Mouse (Mus musculus): ENCODE results near the gene Adgrl4. TPM values are rescaled to one million over a fixed set of nuclear protein-coding genes. Genes with fewer than 3 reads are reported as not detected.

The Adgrl4 gene
- polyA plus RNA-seq, 1 experiment from 2014 or later = 5.0 TPM

GRCm38 (mm10) chr3:151424326-151425207 lies 13.1 kb upstream of the Adgrl4 start:
- Histone ChIP-seq H3K9ac (ENCODE audit: low read depth, low read length) (no peak overlapping the region), H3K4me2 (ENCODE audit: low read depth, low read length) (no peak overlapping the region), H3K4me3 (ENCODE audit: low read depth, low read length) (no peak overlapping the region), H3K4me1 (ENCODE audit: control insufficient read depth, low read depth, low read length) (no peaks in the 10 kb centered on the region), H3K27me3 (ENCODE audit: control insufficient read depth, insufficient read depth, low read depth, low read length) (no peaks in the 10 kb centered on the region), H3K36me3 (ENCODE audit: control insufficient read depth, insufficient read depth) (no peaks in the 10 kb centered on the region), H3K27ac (ENCODE audit: low read length) (no peak overlapping the region), H3K9me3 (replicated peaks; ENCODE audit: control insufficient read depth, low read length) (no peaks in the 10 kb centered on the region)
- peak; percentile 50; the same call in 1 of the 2 replicates for ATAC-seq (ENCODE audit: low read depth)
- WGBS (ENCODE audit: insufficient replicate concordance) = 37% methylated on average over 9 of the region's 9 CpGs

- no peaks in the 10 kb centered on the region for H3K36me3 ChIP-seq (ENCODE audit: control insufficient read depth, insufficient read depth)
- no peak overlapping the region for H3K9ac ChIP-seq (ENCODE audit: low read depth, low read length)
- H3K4me2 ChIP-seq (ENCODE audit: low read depth, low read length) = no peak overlapping the region
- no peak overlapping the region for H3K4me3 ChIP-seq (ENCODE audit: low read depth, low read length)
- H3K9me3 ChIP-seq (replicated peaks; ENCODE audit: control insufficient read depth, low read length) = no peaks in the 10 kb centered on the region
- no peak for ATAC-seq (ENCODE audit: low read depth)
- no peaks in the 10 kb centered on the region for H3K4me1 ChIP-seq (ENCODE audit: control insufficient read depth, low read depth, low read length)
- H3K27me3 ChIP-seq (ENCODE audit: control insufficient read depth, insufficient read depth, low read depth, low read length) = no peaks in the 10 kb centered on the region
- H3K27ac ChIP-seq (ENCODE audit: low read length) = no peak overlapping the region
- 73% methylated on average over 3 of the region's 3 CpGs for WGBS (ENCODE audit: insufficient replicate concordance)
Measured at GRCm38 (mm10) chr3:151430106-151430505, 7.6 kb upstream of the Adgrl4 start.

- Histone ChIP-seq H3K9me3 (replicated peaks; ENCODE audit: control insufficient read depth, low read length) (no peaks in the 10 kb centered on the region), H3K4me3 (ENCODE audit: low read depth, low read length) (no peak overlapping the region), H3K9ac (ENCODE audit: low read depth, low read length) (no peak overlapping the region), H3K4me2 (ENCODE audit: low read depth, low read length) (no peak overlapping the region), H3K4me1 (ENCODE audit: control insufficient read depth, low read depth, low read length) (no peaks in the 10 kb centered on the region), H3K27me3 (ENCODE audit: control insufficient read depth, insufficient read depth, low read depth, low read length) (no peaks in the 10 kb centered on the region), H3K27ac (ENCODE audit: low read length) (no peak overlapping the region), H3K36me3 (ENCODE audit: control insufficient read depth, insufficient read depth) (no peaks in the 10 kb centered on the region)
- 32% methylated on average over 2 of the region's 2 CpGs for WGBS (ENCODE audit: insufficient replicate concordance)
- no peak for ATAC-seq (ENCODE audit: low read depth)
Measured at GRCm38 (mm10) chr3:151431507-151431906, 6.2 kb upstream of the Adgrl4 start.

- WGBS (ENCODE audit: insufficient replicate concordance) = 22% methylated on average over 5 of the region's 5 CpGs
- H3K4me2 ChIP-seq (ENCODE audit: low read depth, low read length) = no peak overlapping the region
- H3K36me3 ChIP-seq (ENCODE audit: control insufficient read depth, insufficient read depth) = no peaks in the 10 kb centered on the region
- H3K4me1 ChIP-seq (ENCODE audit: control insufficient read depth, low read depth, low read length) = no peaks in the 10 kb centered on the region
- H3K27me3 ChIP-seq (ENCODE audit: control insufficient read depth, insufficient read depth, low read depth, low read length) = no peaks in the 10 kb centered on the region
- H3K27ac ChIP-seq (ENCODE audit: low read length) = no peak overlapping the region
- no peaks in the 10 kb centered on the region for H3K9me3 ChIP-seq (replicated peaks; ENCODE audit: control insufficient read depth, low read length)
- no peak for ATAC-seq (ENCODE audit: low read depth)
- H3K4me3 ChIP-seq (ENCODE audit: low read depth, low read length) = no peak overlapping the region
- H3K9ac ChIP-seq (ENCODE audit: low read depth, low read length) = no peak overlapping the region
Measured at GRCm38 (mm10) chr3:151438364-151438763, 677 bp downstream of the Adgrl4 start.

- H3K9me3 ChIP-seq (replicated peaks; ENCODE audit: control insufficient read depth, low read length) = no peaks in the 10 kb centered on the region
- H3K4me1 ChIP-seq (ENCODE audit: control insufficient read depth, low read depth, low read length) = no peaks in the 10 kb centered on the region
- ATAC-seq (ENCODE audit: low read depth) = no peak
- 13% methylated on average over 2 of the region's 2 CpGs for WGBS (ENCODE audit: insufficient replicate concordance)
- no peak overlapping the region for H3K4me2 ChIP-seq (ENCODE audit: low read depth, low read length)
- no peaks in the 10 kb centered on the region for H3K27me3 ChIP-seq (ENCODE audit: control insufficient read depth, insufficient read depth, low read depth, low read length)
- no peak overlapping the region for H3K27ac ChIP-seq (ENCODE audit: low read length)
- H3K36me3 ChIP-seq (ENCODE audit: control insufficient read depth, insufficient read depth) = no peaks in the 10 kb centered on the region
- no peak overlapping the region for H3K9ac ChIP-seq (ENCODE audit: low read depth, low read length)
- no peak overlapping the region for H3K4me3 ChIP-seq (ENCODE audit: low read depth, low read length)
Measured at GRCm38 (mm10) chr3:151439976-151440375, 2.3 kb downstream of the Adgrl4 start.

DNA sequence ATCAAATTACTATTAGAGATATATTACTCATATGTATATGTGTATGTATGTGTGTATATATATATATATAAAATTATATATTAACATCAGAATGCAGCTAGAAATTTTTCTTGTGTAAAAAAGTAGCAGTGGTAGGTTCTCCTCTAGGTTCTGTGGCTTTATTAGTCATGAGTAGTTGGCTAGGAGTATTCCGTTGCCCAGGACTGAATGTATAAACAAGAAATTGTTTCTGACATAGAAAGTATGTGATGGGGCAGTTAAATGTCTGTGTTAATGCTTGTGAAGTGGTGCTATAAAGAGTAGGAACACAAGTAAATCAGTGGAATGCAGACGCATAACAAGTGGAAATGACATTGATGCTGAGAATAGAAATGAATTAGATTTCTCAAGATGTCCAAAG lies 4.3 kb downstream of the Adgrl4 start:
- Histone ChIP-seq H3K27me3 (ENCODE audit: control insufficient read depth, insufficient read depth, low read depth, low read length) (no peaks in the 10 kb centered on the region), H3K9me3 (replicated peaks; ENCODE audit: control insufficient read depth, low read length) (no peaks in the 10 kb centered on the region), H3K9ac (ENCODE audit: low read depth, low read length) (no peak overlapping the region), H3K36me3 (ENCODE audit: control insufficient read depth, insufficient read depth) (no peaks in the 10 kb centered on the region), H3K4me3 (ENCODE audit: low read depth, low read length) (no peak overlapping the region), H3K4me1 (ENCODE audit: control insufficient read depth, low read depth, low read length) (no peaks in the 10 kb centered on the region), H3K27ac (ENCODE audit: low read length) (no peak overlapping the region), H3K4me2 (ENCODE audit: low read depth, low read length) (no peak overlapping the region)
- ATAC-seq (ENCODE audit: low read depth) = no peak
- WGBS (ENCODE audit: insufficient replicate concordance) = 58% methylated on average over 2 of the region's 2 CpGs

GRCm38 (mm10) chr3:151443486-151443885 lies 5.8 kb downstream of the Adgrl4 start:
- Histone ChIP-seq H3K27me3 (ENCODE audit: control insufficient read depth, insufficient read depth, low read depth, low read length) (no peaks in the 10 kb centered on the region), H3K4me1 (ENCODE audit: control insufficient read depth, low read depth, low read length) (no peaks in the 10 kb centered on the region), H3K27ac (ENCODE audit: low read length) (no peak overlapping the region), H3K9me3 (replicated peaks; ENCODE audit: control insufficient read depth, low read length) (no peaks in the 10 kb centered on the region), H3K4me3 (ENCODE audit: low read depth, low read length) (no peak overlapping the region), H3K9ac (ENCODE audit: low read depth, low read length) (no peak overlapping the region), H3K4me2 (ENCODE audit: low read depth, low read length) (no peak overlapping the region), H3K36me3 (ENCODE audit: control insufficient read depth, insufficient read depth) (no peaks in the 10 kb centered on the region)
- no peak for ATAC-seq (ENCODE audit: low read depth)
- WGBS (ENCODE audit: insufficient replicate concordance) = 58% methylated on average over 5 of the region's 5 CpGs

GRCm38 (mm10) chr3:151444284-151444683 lies 6.6 kb downstream of the Adgrl4 start:
- 38% methylated on average over 4 of the region's 4 CpGs for WGBS (ENCODE audit: insufficient replicate concordance)
- Histone ChIP-seq H3K27me3 (ENCODE audit: control insufficient read depth, insufficient read depth, low read depth, low read length) (no peaks in the 10 kb centered on the region), H3K9me3 (replicated peaks; ENCODE audit: control insufficient read depth, low read length) (no peaks in the 10 kb centered on the region), H3K27ac (ENCODE audit: low read length) (no peak overlapping the region), H3K36me3 (ENCODE audit: control insufficient read depth, insufficient read depth) (no peaks in the 10 kb centered on the region), H3K9ac (ENCODE audit: low read depth, low read length) (no peak overlapping the region), H3K4me3 (ENCODE audit: low read depth, low read length) (no peak overlapping the region), H3K4me2 (ENCODE audit: low read depth, low read length) (no peak overlapping the region), H3K4me1 (ENCODE audit: control insufficient read depth, low read depth, low read length) (no peaks in the 10 kb centered on the region)
- ATAC-seq (ENCODE audit: low read depth) = no peak; the same call in 1 of the 2 replicates

DNA sequence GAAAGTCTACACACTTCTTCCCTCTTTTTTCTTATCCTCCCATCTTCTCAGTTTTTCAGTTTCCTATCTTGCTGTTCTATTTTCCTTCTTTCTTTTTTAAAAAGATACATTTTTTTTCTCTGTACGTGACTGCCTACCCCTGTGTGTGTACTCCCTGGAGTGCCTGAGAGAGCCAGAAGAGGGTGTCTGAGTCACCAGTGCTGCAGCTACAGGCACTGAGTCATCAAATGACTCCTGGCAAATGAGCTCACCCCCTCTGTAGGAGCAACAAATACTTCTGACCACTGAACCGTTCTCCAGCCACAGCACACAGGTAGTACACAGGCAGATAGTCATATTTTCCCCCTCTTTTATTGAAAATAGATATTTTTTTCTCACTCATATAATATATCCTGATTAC lies 8.2 kb downstream of the Adgrl4 start:
- Histone ChIP-seq H3K9ac (ENCODE audit: low read depth, low read length) (no peak overlapping the region), H3K4me1 (ENCODE audit: control insufficient read depth, low read depth, low read length) (no peaks in the 10 kb centered on the region), H3K27me3 (ENCODE audit: control insufficient read depth, insufficient read depth, low read depth, low read length) (no peaks in the 10 kb centered on the region), H3K36me3 (ENCODE audit: control insufficient read depth, insufficient read depth) (no peaks in the 10 kb centered on the region), H3K4me2 (ENCODE audit: low read depth, low read length) (no peak overlapping the region), H3K27ac (ENCODE audit: low read length) (no peak overlapping the region), H3K9me3 (replicated peaks; ENCODE audit: control insufficient read depth, low read length) (no peaks in the 10 kb centered on the region), H3K4me3 (ENCODE audit: low read depth, low read length) (no peak overlapping the region)
- 42% methylated on average over 2 of the region's 2 CpGs for WGBS (ENCODE audit: insufficient replicate concordance)
- no peak for ATAC-seq (ENCODE audit: low read depth)

Data from liver, embryonic 16.5 days (tissue).